Mouse (Mus musculus): ENCODE measurements at regions not wholly inside any gene's neighbourhood (a gene's known extent, or its start where the extent isn't known, plus 50 kb on each side); places are given as distances from the start of the nearest gene placed in this dataset.
"Not testable (repeated sequence)": the region's sequence is repeated elsewhere in the genome, so short reads cannot be mapped to it uniquely, and the experiment has no call there.

GRCm38 (mm10) chr13:16490680-16491079, 479.0 kb downstream of the Inhba start:
- TF ChIP-seq CTCF (IDR thresholded peaks at IDR 0.05; ENCODE audit: borderline replicate concordance, insufficient read depth, low read length); POLR2A (IDR thresholded peaks at IDR 0.05; ENCODE audit: low read depth, low read length): not testable (repeated sequence)
